14 mouse cellular contexts compared by ENCODE assay signal in the genomic region with DNA sequence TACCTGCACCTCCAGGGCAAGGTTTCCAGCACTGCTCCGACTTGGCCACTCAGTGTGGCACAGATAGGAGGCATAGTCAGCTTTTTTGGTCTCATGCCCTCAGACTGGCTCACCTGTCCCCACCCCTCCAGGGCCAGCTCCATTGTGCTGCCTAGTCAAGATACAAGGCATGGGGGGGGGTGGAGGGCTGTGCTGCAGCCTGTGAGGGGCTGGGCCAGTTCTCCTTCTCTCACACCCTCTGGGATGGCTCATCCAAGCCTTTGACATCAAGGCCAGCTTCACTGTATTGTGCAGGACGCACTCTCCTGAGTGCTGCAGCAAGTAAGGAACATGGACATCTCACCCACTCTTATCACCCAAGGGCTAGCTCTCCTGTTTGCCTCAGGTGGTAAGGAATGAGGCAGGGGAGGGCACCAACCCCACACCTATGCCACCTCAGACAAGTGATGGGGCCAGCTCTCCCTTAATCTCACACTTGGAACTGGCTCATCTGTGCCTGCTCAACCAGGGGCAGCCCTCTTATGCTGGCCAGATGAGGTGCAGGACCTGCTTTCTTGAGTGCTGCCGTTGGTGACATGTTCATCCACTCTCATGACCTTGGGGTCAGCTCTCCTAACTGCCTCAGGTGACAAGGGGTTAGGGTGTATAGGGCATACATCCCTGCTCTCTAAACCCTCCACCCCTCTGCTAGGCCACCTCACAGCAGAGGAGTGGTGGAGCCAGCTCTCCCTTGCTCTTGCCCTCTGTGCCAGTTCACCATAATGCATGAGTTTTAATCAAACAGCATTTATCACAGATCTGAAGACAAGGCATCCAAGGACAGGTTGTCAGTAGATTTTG. TPM values are rescaled to one million over a fixed set of nuclear protein-coding genes. Genes with fewer than 3 reads are reported as not detected.
DNase-seq lines count a peak whose midpoint lies in the region; ATAC-seq lines count a peak whose summit lies in the region.
"Not testable (repeated sequence)": the region's sequence is repeated elsewhere in the genome, so short reads cannot be mapped to it uniquely, and the experiment has no call there.
"Had no signal": no experiment of that assay in that cellular context is flagged by ENCODE, and none has a peak within 500 bp of the region (broad histone marks: within the 10 kb centered on the region; RNA-seq: fewer than 3 reads in every experiment).

No protein-coding gene starts in this region.

- H3K4me1 ChIP-seq in embryonic facial prominence, embryonic 15.5 days; heart, embryonic 13.5 days; hindbrain, embryonic 15.5 days (replicated peaks); kidney, embryonic 16.5 days (ENCODE audit: insufficient read depth, low read length); liver, embryonic 13.5 days (replicated peaks); midbrain, embryonic 14.5 days (ENCODE audit: control insufficient read depth, insufficient read depth, low read length); neural tube, embryonic 15.5 days: not testable (repeated sequence)

- not testable (repeated sequence) for DNase-seq in liver, embryonic 13.5 days; midbrain, embryonic 14.5 days

- H3K27ac ChIP-seq in embryonic facial prominence, embryonic 15.5 days (replicated peaks); heart, embryonic 13.5 days (replicated peaks); hindbrain, embryonic 15.5 days (replicated peaks); kidney, embryonic 16.5 days (ENCODE audit: low read length); liver, embryonic 13.5 days; midbrain, embryonic 14.5 days (replicated peaks; ENCODE audit: low read depth, low read length); neural tube, embryonic 15.5 days (replicated peaks): not testable (repeated sequence)

- not testable (repeated sequence) for H3K27me3 ChIP-seq in embryonic facial prominence, embryonic 15.5 days; heart, embryonic 13.5 days (replicated peaks); hindbrain, embryonic 15.5 days; kidney, embryonic 16.5 days (ENCODE audit: insufficient read depth, low read length); liver, embryonic 13.5 days; midbrain, embryonic 14.5 days (ENCODE audit: control insufficient read depth, insufficient read depth, low read length); neural tube, embryonic 15.5 days (replicated peaks)

- not testable (repeated sequence) for H3K36me3 ChIP-seq in embryonic facial prominence, embryonic 15.5 days; heart, embryonic 13.5 days; hindbrain, embryonic 15.5 days; kidney, embryonic 16.5 days (ENCODE audit: insufficient read depth, low read length); liver, embryonic 13.5 days; midbrain, embryonic 14.5 days (ENCODE audit: control insufficient read depth, insufficient read depth, low read length); neural tube, embryonic 15.5 days

- not testable (repeated sequence) for H3K4me2 ChIP-seq in embryonic facial prominence, embryonic 15.5 days (replicated peaks); heart, embryonic 13.5 days; hindbrain, embryonic 15.5 days; kidney, embryonic 16.5 days (replicated peaks; ENCODE audit: low read depth, low read length); liver, embryonic 13.5 days; midbrain, embryonic 14.5 days (ENCODE audit: low read length); neural tube, embryonic 15.5 days

- not testable (repeated sequence) for H3K4me3 ChIP-seq in embryonic facial prominence, embryonic 15.5 days (replicated peaks); heart, embryonic 13.5 days; hindbrain, embryonic 15.5 days; kidney, embryonic 16.5 days (ENCODE audit: low read length); liver, embryonic 13.5 days (replicated peaks); midbrain, embryonic 14.5 days (replicated peaks; ENCODE audit: low read depth, low read length); neural tube, embryonic 15.5 days (replicated peaks)

- peak; percentile 69 for ATAC-seq in embryonic facial prominence, embryonic 15.5 days (ENCODE audit: insufficient number of reproducible peaks, low FRiP score, low TSS enrichment, low read depth)
- peak; percentile 53; the same call in 1 of the 2 replicates for ATAC-seq in heart, embryonic 13.5 days (ENCODE audit: extremely low read depth, insufficient number of reproducible peaks, low FRiP score, low TSS enrichment)
- peak; percentile 59; the same call in 1 of the 2 replicates for ATAC-seq in hindbrain, embryonic 15.5 days (ENCODE audit: low FRiP score, low read depth)
- ATAC-seq in kidney, embryonic 16.5 days (ENCODE audit: low FRiP score, low TSS enrichment) = peak; percentile 75
- ATAC-seq in liver, embryonic 13.5 days (ENCODE audit: low read depth) = 0 out of 2 replicates have a peak, but pooled peaks have one; percentile 18
- ATAC-seq in midbrain, embryonic 14.5 days (ENCODE audit: low FRiP score, low TSS enrichment) = peak; percentile 57
- ATAC-seq in neural tube, embryonic 15.5 days (ENCODE audit: low FRiP score) = peak; percentile 35; the same call in 1 of the 2 replicates

- WGBS in embryonic facial prominence, embryonic 15.5 days = 74% methylated on average over 3 of the region's 3 CpGs
- 69% methylated on average over 3 of the region's 3 CpGs for WGBS in heart, embryonic 13.5 days
- 85% methylated on average over 3 of the region's 3 CpGs for WGBS in hindbrain, embryonic 15.5 days
- 81% methylated on average over 3 of the region's 3 CpGs for WGBS in kidney, embryonic 16.5 days
- WGBS in liver, embryonic 13.5 days (ENCODE audit: insufficient replicate concordance) = 48% methylated on average over 3 of the region's 3 CpGs
- 83% methylated on average over 3 of the region's 3 CpGs for WGBS in midbrain, embryonic 14.5 days
- WGBS in neural tube, embryonic 15.5 days = 85% methylated on average over 3 of the region's 3 CpGs

- H3K9ac ChIP-seq in embryonic facial prominence, embryonic 15.5 days; heart, embryonic 13.5 days; hindbrain, embryonic 15.5 days; kidney, embryonic 16.5 days (replicated peaks; ENCODE audit: low read length); liver, embryonic 13.5 days; midbrain, embryonic 14.5 days (replicated peaks; ENCODE audit: low read length); neural tube, embryonic 15.5 days (replicated peaks): not testable (repeated sequence)

- not testable (repeated sequence) for H3K9me3 ChIP-seq in embryonic facial prominence, embryonic 15.5 days (replicated peaks); hindbrain, embryonic 15.5 days; liver, embryonic 13.5 days (replicated peaks)
- H3K9me3 ChIP-seq in heart, embryonic 13.5 days = peaks cover 15% of the 10 kb centered on the region
- peaks cover 10% of the 10 kb centered on the region; the same call in 1 of the 2 replicates for H3K9me3 ChIP-seq in kidney, embryonic 16.5 days (ENCODE audit: low read length)
- peaks cover 10% of the 10 kb centered on the region for H3K9me3 ChIP-seq in midbrain, embryonic 14.5 days (ENCODE audit: control insufficient read depth, low read length)
- peaks cover 13% of the 10 kb centered on the region; the same call in 1 of the 2 replicates for H3K9me3 ChIP-seq in neural tube, embryonic 15.5 days (replicated peaks)

RNA-seq across cellular contexts. Expression of gene Gm21083, which starts 15.5 kb away (rescaled TPM):
- not detected in 2 replicates for polyA plus RNA-seq in embryonic facial prominence, embryonic 15.5 days (2015; fragmentation: Nextera tagmentation; extraction: Ambion mirVana)
- not detected in 2 replicates for polyA plus RNA-seq in heart, embryonic 13.5 days (2015; fragmentation: Nextera tagmentation; extraction: Ambion mirVana)
- not detected in 2 replicates for polyA plus RNA-seq in hindbrain, embryonic 15.5 days (2015; fragmentation: Nextera tagmentation; extraction: Ambion mirVana)
- 0.15 TPM in 1 of 2 replicates, not detected in the other for polyA plus RNA-seq in kidney, embryonic 16.5 days (2015; fragmentation: Nextera tagmentation; extraction: Ambion mirVana)
- polyA plus RNA-seq in liver, embryonic 13.5 days (2015; fragmentation: Nextera tagmentation; extraction: Ambion mirVana) = not detected in 2 replicates
- not detected in 2 replicates for polyA plus RNA-seq in midbrain, embryonic 14.5 days (2014; fragmentation: Nextera tagmentation; extraction: Ambion mirVana)
- polyA plus RNA-seq in neural tube, embryonic 15.5 days (2015; fragmentation: Nextera tagmentation; extraction: Ambion mirVana) = not detected in 2 replicates
- polyA plus RNA-seq: CD4-positive, CD25-positive, alpha-beta regulatory T cell, adult 4 months; cortical plate, adult 2 months; forebrain, embryonic 16.5 days; G1E; heart, postnatal 0 days; liver, embryonic 16.5 days; spleen, adult 2 months had no signal

RNA-seq across cellular contexts. Expression of gene Gm21190, which starts 32.6 kb away (rescaled TPM):
- polyA plus RNA-seq in embryonic facial prominence, embryonic 15.5 days (2015; fragmentation: Nextera tagmentation; extraction: Ambion mirVana) = 0.23 TPM in 1 of 2 replicates, not detected in the other
- polyA plus RNA-seq in heart, embryonic 13.5 days (2015; fragmentation: Nextera tagmentation; extraction: Ambion mirVana) = 0.20 TPM in 1 of 2 replicates, not detected in the other
- polyA plus RNA-seq in hindbrain, embryonic 15.5 days (2015; fragmentation: Nextera tagmentation; extraction: Ambion mirVana) = not detected in 2 replicates
- not detected in 2 replicates for polyA plus RNA-seq in kidney, embryonic 16.5 days (2015; fragmentation: Nextera tagmentation; extraction: Ambion mirVana)
- not detected in 2 replicates for polyA plus RNA-seq in liver, embryonic 13.5 days (2015; fragmentation: Nextera tagmentation; extraction: Ambion mirVana)
- not detected in 2 replicates for polyA plus RNA-seq in midbrain, embryonic 14.5 days (2014; fragmentation: Nextera tagmentation; extraction: Ambion mirVana)
- not detected in 2 replicates for polyA plus RNA-seq in neural tube, embryonic 15.5 days (2015; fragmentation: Nextera tagmentation; extraction: Ambion mirVana)
- polyA plus RNA-seq: CD4-positive, CD25-positive, alpha-beta regulatory T cell, adult 4 months; cortical plate, adult 2 months; forebrain, embryonic 16.5 days; G1E; liver, embryonic 16.5 days; spleen, adult 2 months had no signal

RNA-seq across cellular contexts. Expression of gene Speer4d, which starts 57.2 kb away (rescaled TPM):
- 0.33 TPM in 1 of 2 replicates, not detected in the other for polyA plus RNA-seq in embryonic facial prominence, embryonic 15.5 days (2015; fragmentation: Nextera tagmentation; extraction: Ambion mirVana)
- polyA plus RNA-seq in heart, embryonic 13.5 days (2015; fragmentation: Nextera tagmentation; extraction: Ambion mirVana) = 0.28 TPM in 1 of 2 replicates, not detected in the other
- polyA plus RNA-seq in hindbrain, embryonic 15.5 days (2015; fragmentation: Nextera tagmentation; extraction: Ambion mirVana) = not detected in 2 replicates
- not detected in 2 replicates for polyA plus RNA-seq in kidney, embryonic 16.5 days (2015; fragmentation: Nextera tagmentation; extraction: Ambion mirVana)
- polyA plus RNA-seq in liver, embryonic 13.5 days (2015; fragmentation: Nextera tagmentation; extraction: Ambion mirVana) = not detected in 2 replicates
- not detected in 2 replicates for polyA plus RNA-seq in midbrain, embryonic 14.5 days (2014; fragmentation: Nextera tagmentation; extraction: Ambion mirVana)
- polyA plus RNA-seq in neural tube, embryonic 15.5 days (2015; fragmentation: Nextera tagmentation; extraction: Ambion mirVana) = not detected in 2 replicates
- polyA plus RNA-seq: CD4-positive, CD25-positive, alpha-beta regulatory T cell, adult 4 months; cortical plate, adult 2 months; forebrain, embryonic 16.5 days; G1E; heart, postnatal 0 days; liver, embryonic 16.5 days; spleen, adult 2 months had no signal

Comparison
In these comparisons a context has a peak if more than half of its experiments do, and no peak if none do; other contexts are left out.
1. ATAC-seq: peak in every context shown above with its lines; median percentile 75 in kidney, embryonic 16.5 days; 69 in embryonic facial prominence, embryonic 15.5 days; 59 in hindbrain, embryonic 15.5 days; 57 in midbrain, embryonic 14.5 days; 53 in heart, embryonic 13.5 days; 35 in neural tube, embryonic 15.5 days; 18 in liver, embryonic 13.5 days.